Mouse (Mus musculus): ENCODE results near the gene Ehd1.
"Not testable (repeated sequence)": the region's sequence is repeated elsewhere in the genome, so short reads cannot be mapped to it uniquely, and the experiment has no call there.

The Ehd1 gene

GRCm38 (mm10) chr19:6279481-6280144 lies 3.1 kb downstream of the Ehd1 start:
- DNase-seq (ENCODE audit: low spot score in 2 of 2) = no peak

DNA sequence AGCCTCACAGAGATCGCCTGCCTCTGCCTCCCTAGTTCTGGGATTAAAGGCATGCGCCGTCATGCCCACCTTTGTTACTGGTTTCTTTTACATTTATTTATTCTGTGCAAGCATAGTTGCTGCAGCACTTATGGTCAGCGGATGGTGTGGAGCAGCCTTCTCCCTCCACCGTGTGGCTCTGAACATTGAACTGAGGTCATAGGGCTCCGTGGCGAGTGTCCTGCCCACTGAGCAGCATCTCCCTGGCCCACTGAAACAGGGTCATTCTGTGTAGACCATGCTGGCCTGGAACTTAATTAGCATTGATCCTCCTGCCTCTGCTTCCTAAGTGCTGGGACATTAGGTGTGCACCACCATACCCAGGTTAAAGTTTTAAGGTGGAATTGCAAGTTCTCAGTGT lies 4.0 kb downstream of the Ehd1 start:
- no peak for DNase-seq (ENCODE audit: low spot score in 2 of 2)

GRCm38 (mm10) chr19:6281122-6282020 lies 4.8 kb downstream of the Ehd1 start:
- DNase-seq (ENCODE audit: low spot score in 2 of 2) = no peak

DNA sequence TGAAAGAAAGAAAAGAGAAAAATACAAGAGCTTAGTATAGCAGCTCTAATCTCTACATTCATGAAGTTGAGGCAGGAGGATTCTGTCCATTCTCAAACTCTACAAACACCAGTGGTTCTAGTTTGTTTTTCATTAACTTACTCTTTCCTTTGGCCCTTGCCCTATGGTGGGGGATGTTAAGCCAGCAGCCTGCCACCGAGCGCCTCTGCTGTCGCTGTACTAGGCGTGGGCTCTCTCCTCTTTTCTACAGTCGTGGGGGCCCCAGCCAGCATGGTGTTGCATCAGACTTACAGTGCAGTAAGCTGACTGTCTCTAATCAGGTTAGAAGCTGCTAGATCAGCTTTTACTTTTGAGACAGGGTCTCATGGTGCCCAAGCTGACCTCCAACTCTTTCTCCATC lies 6.5 kb downstream of the Ehd1 start:
- DNase-seq (ENCODE audit: low spot score in 2 of 2) = no peak

DNA sequence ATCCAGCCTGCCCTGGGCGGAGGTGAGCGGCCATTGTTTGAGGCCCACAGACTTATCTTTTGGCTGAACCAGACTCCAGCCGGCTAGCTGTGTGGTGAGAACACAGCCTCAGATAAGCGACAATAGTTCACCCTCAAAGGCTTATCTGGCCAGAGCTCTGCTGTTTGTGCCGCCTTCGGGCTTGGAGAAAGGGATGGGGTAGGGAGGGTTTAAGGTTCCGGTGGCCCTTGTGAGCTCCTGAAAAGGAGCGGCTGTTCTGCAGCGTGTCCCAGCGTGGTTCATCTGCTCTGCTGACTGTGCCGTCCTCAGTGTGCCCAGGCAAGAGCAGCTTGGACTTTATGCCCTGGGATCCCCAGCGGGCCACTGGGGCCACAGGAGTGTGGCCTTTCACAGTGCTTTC lies 8.0 kb downstream of the Ehd1 start:
- DNase-seq (ENCODE audit: low spot score in 2 of 2) = no peak

GRCm38 (mm10) chr19:6285226-6285625 lies 8.7 kb downstream of the Ehd1 start:
- DNase-seq (ENCODE audit: low spot score in 2 of 2) = no peak

DNA sequence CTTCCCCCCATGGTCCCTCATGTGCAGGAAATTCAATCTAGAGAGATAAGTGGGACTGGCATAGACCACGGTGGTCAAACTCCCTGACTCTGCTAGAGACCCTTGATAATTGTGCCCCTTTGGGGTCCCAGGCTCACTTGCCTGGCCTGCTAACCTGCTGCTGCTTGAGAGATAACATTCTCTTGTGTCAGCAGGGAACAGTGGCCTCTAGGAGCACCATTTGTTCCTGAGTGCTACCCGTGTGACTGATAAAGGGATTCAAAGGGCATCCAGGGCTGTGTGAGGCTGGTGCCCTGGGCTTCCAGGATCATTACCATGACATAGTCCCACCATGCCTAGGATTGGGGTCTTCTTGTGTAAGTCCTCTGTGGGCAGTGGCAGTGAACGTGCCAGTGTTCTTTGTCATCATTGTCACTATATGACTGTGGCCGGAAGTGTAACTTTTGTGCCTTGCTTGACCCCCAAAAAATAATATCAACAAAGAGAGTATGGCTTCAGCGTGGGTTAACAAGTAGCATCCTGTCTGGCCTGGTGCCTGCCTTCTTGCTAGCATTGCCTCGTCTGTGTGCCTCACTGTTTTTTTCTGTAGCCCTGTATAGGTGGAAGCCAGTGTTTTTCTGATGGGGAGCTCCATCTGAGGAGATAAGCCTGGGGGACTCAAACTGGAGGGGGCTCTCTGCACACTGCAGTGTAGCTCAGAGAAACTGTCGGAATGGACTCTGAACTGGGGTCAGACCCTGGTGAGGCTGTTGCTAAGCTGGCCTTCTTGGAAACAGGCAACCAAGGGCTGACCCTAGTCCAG lies 9.3 kb downstream of the Ehd1 start:
- DNase-seq (ENCODE audit: low spot score in 2 of 2) = no peak

- no peak for DNase-seq (ENCODE audit: low spot score in 2 of 2)
Observed at GRCm38 (mm10) chr19:6286434-6287401, 10.2 kb downstream of the Ehd1 start.

DNA sequence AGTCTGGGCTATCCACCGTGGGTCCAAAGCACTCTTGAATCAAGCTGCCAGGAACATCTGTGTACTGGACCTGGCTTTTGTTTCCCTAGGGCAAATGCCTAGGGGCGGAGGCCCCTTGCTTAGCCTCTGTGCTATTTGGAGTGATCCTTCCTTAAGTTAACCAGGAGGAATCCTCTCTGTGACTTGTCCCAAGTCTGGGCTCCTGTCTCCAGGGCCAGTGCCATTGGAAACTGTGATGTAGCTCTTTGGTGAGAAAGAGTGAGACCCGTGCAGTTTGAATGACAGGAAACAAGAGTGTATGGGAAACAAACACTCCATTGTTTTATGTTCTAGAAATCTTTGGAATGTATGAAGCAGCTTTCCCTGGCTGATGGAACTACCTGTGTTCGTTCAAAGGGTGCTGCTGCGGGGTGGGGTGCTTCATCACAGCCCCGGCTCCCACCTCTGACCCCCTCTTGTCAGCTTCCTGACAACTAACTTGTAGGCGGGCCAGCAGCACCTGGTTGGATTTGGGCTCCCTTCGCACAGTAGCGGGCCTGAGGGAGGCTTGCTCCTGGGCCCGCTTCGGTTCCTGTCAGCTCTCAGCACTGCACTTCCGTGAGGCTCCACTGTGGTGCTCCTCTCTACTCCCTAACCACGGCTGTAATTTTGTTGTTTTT lies 11.8 kb downstream of the Ehd1 start:
- DNase-seq (ENCODE audit: low spot score in 2 of 2) = no peak

DNA sequence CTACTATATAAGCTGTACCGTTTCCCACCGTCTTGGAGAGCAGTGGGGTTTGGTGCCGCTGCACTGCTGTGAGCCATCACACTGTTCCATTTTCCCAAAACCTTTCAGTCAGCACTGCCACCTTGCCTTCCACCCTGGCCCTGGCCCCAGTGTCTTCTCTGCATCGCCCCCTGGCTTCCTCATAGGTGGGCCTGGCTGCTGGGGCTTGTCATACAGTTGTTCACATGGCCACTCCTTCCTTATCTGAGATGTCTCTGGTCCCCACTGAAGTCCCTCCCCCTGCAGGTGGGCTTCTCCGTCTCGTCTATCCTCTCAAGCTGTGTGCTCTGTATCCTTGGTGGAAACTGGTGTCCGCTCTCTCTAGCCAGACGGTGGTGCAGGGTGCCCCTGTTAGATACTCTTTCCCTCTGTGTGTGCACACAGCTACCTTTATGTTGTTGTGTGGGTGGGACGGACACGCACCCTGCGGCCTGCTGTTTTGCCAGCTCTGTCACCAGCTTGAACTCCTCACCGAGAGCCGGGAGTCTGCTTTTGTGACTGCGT lies 13.2 kb downstream of the Ehd1 start:
- DNase-seq (ENCODE audit: low spot score in 2 of 2) = no peak

DNA sequence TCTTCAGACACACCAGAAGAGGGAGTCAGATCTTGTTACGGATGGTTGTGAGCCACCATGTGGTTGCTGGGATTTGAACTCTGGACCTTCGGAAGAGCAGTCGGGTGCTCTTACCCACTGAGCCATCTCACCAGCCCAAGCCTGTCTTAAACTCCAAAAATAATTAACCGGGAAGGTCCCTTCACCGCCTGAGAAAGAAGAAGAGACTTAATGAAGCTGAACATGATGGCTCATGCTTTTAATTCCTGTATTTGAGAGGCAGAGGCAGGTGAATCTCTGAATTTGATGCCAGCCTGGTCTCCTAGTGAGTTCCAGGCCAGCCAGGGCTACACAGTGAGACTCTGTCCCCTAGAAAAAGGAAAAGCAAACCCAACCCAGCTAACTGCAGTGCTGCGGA lies 14.2 kb downstream of the Ehd1 start:
- not testable (repeated sequence) for DNase-seq (ENCODE audit: low spot score in 2 of 2)

DNA sequence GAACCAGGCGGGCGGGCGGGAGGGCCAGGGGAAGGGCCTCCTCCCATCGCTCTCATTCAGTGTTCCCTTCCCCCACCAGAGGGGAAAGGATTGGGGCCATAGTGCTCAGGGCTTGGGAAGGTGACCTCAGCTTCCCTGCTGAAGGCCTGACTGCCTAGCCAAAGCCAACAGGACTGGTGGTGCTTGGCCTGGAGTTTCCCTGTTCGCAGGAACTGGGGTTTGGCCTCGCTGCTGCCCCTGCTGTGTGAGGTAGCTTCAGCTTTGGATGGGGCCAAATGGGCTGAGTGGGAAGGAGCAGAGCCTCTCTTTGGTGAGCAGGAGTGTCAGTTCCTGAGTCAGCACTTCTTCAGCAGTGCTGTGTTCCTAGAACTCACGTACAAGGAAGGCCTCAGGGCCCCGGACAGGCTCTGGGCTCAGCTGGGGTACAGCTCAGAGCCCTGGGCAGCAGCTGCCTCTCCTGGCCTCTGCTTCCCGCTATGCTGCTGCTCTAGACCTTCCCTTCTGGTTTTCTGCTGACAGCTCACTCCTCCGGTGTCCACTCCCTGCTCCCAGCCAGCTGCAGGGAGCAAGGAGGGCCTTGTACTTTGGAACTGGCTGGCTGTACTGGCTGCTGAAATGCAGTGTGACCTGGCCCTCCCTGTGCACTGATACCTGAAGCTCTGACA lies 14.7 kb downstream of the Ehd1 start:
- no peak for DNase-seq (ENCODE audit: low spot score in 2 of 2)

- DNase-seq (ENCODE audit: low spot score in 2 of 2) = no peak
Observed at GRCm38 (mm10) chr19:6292262-6292661, 15.7 kb downstream of the Ehd1 start.

- DNase-seq (ENCODE audit: low spot score in 2 of 2) = no peak
Observed at GRCm38 (mm10) chr19:6294301-6294700, 17.8 kb downstream of the Ehd1 start.

DNA sequence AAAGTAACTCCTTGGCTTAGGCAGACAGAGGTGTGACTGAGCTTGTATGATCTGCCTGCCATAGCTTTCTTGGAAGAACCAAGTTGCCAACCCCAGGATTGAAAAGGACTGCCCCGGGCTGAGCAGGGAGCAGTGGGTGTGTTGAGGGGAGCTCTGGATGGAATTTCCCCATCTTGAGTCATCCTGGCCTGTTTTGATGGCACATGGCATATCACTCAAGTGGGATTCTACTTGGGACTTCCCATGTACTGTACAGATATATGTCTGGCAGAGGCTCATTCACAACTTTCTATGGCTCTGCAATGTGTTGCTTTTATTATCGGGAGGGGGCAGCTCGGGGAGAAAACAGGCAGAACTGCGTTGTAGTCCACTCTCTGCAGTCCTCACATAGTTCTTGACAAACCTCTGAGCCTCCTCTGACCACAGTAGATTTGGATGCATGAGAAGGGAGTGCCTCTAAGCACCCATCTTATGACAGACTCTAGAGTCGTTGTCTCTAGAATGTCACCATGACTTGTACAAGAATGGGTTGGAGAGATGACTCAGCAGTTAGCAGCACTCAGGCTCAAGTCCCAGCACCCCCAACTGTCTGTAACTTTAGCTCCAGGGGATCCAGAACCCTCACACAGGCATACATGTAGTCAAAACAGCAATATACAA lies 20.2 kb downstream of the Ehd1 start:
- no peak for DNase-seq (ENCODE audit: low spot score in 2 of 2)

GRCm38 (mm10) chr19:6297641-6298040 lies 21.1 kb downstream of the Ehd1 start:
- no peak for DNase-seq (ENCODE audit: low spot score in 2 of 2)

GRCm38 (mm10) chr19:6299003-6299402 lies 22.5 kb downstream of the Ehd1 start:
- no peak for DNase-seq (ENCODE audit: low spot score in 2 of 2)

DNA sequence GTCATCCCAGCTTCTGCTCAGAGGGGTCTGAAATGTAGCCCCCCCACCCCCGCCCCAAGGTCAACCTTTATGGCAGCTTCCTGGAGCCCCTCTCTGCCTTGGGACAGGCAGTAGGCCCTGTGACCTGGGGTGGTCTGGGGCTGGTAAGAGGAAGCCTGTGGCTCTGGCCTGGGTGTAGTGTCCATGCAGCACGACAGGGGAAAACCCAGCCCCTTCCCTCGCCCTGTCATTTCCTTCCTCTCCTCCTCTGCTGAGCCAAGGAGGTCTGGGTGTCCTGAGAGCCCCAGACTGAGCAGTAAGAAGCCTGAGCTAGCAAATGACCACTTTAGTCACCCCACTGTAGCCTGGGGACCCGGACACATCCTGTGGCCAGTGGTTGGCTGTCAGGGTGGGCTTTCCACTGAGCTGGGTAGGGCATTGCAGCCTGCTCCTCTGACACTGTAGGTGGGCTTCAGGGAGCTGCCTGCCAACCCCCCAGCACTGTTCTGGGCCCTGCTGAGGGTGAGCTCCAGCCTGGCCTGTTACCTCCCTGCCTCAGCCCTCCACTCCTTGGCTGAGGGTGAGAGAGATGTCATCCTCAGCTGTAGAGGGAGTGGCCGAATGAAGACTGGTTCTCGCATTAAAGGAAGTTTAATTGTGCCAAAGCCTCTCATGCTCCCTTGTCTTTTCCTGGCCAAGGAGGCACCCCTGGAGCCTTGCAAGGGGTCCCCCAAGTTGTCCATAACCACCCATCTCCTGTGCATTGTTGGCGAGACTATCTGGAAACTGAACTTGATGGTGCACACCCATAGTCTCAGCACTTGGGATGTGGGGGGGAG lies 23.1 kb downstream of the Ehd1 start:
- no peak for DNase-seq (ENCODE audit: low spot score in 2 of 2)

Measured in urinary bladder, postnatal 4 days (tissue).